Mouse (Mus musculus): ENCODE measurements around the gene Cfap77. TPM values are rescaled to one million over a fixed set of nuclear protein-coding genes. Genes with fewer than 3 reads are reported as not detected.
A peak's percentile ranks its signal among the peaks of the same experiment; 100 is the strongest.

Gene Cfap77
- polyA plus RNA-seq, 1 experiment from 2014 or later = 0.78 TPM

DNA sequence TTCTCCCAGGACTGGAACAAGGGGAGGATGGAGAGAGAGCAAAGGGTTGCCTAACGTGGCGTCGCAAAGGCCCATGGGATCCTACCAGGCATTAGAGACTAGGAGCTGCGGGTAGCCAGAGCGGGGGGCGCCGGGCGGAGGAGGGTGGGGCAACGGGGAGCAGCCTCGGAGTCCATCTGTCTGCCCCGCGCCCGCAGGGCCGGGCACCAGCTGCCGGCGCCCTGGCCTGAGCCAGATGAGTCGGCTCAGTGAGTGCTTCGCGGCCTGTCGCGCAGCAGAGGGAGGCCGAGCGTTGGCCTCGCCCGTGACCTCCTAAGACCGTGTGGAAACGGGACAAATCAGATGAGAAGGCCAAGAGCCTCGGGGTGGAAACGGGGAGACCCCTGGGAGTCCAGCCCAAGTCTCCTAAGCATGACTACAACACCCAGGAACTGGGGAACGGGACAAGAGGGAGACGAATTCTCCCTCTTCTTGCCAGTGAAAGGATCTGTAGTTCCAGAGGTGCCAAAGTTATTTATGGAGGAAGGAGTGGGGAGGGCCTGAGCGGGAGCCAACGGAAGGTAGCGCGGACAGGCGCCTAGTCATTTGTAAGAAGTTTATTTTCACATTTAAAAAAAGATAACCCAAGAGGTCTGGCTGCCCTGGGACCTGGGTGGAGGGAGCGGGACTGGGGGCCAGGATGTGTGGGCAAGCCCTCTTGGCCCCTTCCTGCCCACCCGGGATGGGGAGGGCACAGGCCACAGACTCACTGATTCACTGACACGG, 146.3 kb downstream of the Cfap77 start:
- WGBS = under 1% methylated on average over 36 of the region's 39 CpGs
- H3K4me1 ChIP-seq (replicated peaks) = peaks cover 18% of the 10 kb centered on the region
- peak; percentile 65 for ATAC-seq (ENCODE audit: low FRiP score, low read depth)
- H3K9ac ChIP-seq = no peak overlapping the region
- peaks cover 8% of the 10 kb centered on the region; the same call in 1 of the 2 replicates for H3K36me3 ChIP-seq
- H3K27ac ChIP-seq (replicated peaks) = peak overlapping the region; percentile 54
- H3K9me3 ChIP-seq = no peaks in the 10 kb centered on the region
- peaks cover 79% of the 10 kb centered on the region for H3K27me3 ChIP-seq
- peak overlapping the region; percentile 48 for H3K4me2 ChIP-seq
- H3K4me3 ChIP-seq = peak overlapping the region; percentile 34; the same call in 1 of the 2 replicates

DNA sequence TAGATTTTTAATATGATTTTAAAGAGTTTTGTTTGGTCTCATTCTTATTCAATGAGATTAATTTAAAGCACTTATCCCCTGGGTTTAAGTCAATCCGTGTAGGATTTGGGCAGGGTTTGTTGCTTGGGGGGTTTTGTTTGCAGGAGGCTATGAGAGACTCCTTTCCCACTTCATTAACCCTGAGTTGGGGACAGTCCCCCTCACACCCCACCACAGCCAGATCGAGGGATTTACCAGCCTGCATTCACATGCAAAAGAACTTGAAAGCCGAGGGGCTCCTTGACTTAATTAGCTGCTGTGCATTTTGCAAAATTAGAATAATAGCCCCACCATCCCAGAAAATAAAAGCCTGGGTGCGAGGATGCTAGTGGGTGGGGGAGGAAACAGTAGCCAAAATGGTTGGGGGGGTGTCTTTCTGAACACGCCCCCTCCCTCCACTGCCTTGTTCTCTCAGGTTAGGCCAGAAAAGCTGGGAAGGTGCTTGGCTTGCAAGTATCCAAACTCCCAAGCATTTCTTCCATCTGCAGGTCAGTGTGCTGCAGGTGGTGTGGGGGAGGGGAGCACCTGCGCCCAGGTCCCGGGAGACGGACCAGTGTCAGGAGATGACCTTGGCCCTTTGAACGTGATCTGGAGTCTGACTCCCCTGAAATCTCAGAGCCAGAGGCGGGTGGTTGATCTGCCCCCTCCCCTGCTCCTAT, 147.0 kb downstream of the Cfap77 start:
- Histone ChIP-seq H3K36me3 (peaks cover 8% of the 10 kb centered on the region; the same call in 1 of the 2 replicates), H3K27me3 (peaks cover 74% of the 10 kb centered on the region), H3K4me2 (peak overlapping the region; percentile 48), H3K4me1 (replicated peaks) (peaks cover 18% of the 10 kb centered on the region), H3K27ac (replicated peaks) (peak overlapping the region; percentile 54; the same call in 1 of the 2 replicates), H3K4me3 (0 out of 2 replicates have a peak overlapping the region, but pooled peaks have one; percentile 16), H3K9me3 (no peaks in the 10 kb centered on the region), H3K9ac (no peak overlapping the region)
- no peak for ATAC-seq (ENCODE audit: low FRiP score, low read depth)
- WGBS = 6% methylated on average over 10 of the region's 10 CpGs

DNA sequence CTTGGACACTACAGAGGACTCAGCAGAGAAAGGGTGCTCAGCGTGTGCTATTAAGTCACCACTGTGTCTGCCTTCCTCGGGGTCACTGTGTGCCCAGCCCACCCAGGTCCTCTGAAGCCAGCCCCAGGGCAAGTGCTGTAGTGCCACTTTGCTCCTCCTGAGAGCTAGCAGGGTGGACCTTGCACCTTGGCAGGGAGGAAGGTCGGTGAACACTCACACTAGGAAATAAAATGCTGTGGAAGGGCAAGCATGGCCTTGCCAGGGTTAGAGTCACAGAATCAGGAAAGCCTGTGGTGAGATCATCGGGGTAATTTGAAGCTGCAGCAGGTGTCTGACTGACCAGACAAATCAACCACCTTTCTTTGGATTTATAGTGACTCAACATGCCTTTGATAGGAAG, 149.3 kb downstream of the Cfap77 start:
- Histone ChIP-seq H3K4me1 (replicated peaks) (peaks cover 18% of the 10 kb centered on the region), H3K4me3 (no peak overlapping the region), H3K27me3 (peaks cover 66% of the 10 kb centered on the region), H3K9ac (no peak overlapping the region), H3K36me3 (peaks cover 12% of the 10 kb centered on the region), H3K9me3 (no peaks in the 10 kb centered on the region), H3K4me2 (no peak overlapping the region), H3K27ac (replicated peaks) (no peak overlapping the region)
- WGBS = 30% methylated on average over 4 of the region's 4 CpGs
- ATAC-seq (ENCODE audit: low FRiP score, low read depth) = no peak

DNA sequence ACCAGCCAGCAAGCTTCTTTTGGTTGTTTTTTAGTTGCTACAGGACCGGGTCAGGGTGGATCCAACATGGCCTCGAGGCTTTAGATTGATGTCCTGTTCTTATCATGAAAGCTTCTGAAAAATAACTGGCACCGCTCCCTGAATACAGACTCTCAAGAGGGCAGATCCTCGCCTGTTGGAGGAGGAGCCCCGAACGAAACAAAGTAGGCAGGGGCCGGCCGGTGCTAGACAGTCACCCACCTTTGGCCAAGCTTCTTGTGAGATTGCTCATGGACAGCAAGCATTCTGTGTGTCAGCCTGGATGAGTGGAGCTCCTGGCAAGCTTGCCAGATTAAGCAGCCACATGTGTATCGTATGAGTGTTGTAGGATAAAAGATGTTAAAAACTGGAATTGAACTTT, 150.1 kb downstream of the Cfap77 start:
- Histone ChIP-seq H3K4me3 (no peak overlapping the region), H3K27me3 (peaks cover 59% of the 10 kb centered on the region), H3K9ac (no peak overlapping the region), H3K4me2 (no peak overlapping the region), H3K4me1 (replicated peaks) (peaks cover 18% of the 10 kb centered on the region), H3K27ac (replicated peaks) (no peak overlapping the region), H3K36me3 (peaks cover 16% of the 10 kb centered on the region), H3K9me3 (no peaks in the 10 kb centered on the region)
- 61% methylated on average over 9 of the region's 9 CpGs for WGBS
- no peak for ATAC-seq (ENCODE audit: low FRiP score, low read depth)

DNA sequence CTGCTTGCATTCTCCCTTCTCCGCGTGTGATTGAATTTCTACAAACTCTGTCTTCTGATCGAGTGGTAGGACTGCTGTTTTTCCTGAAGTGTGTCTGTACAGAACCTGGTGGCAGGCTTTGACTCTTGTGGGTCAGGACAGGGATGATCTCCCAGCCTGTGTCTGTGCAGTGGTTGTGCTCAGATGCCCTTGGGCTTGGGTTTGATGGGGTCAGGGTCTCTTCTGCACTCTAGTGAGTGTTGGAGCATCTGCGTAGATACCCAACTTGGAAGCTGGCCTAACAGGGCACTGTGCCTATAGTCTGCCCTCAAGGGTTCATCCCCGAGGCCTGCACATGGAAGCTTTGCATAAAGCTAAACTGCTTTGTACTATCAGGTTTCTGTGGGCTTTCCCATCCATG, 151.0 kb downstream of the Cfap77 start:
- Histone ChIP-seq H3K36me3 (peaks cover 21% of the 10 kb centered on the region), H3K4me2 (no peak overlapping the region), H3K27me3 (peaks cover 50% of the 10 kb centered on the region), H3K4me1 (replicated peaks) (peaks cover 12% of the 10 kb centered on the region), H3K9me3 (no peaks in the 10 kb centered on the region), H3K27ac (replicated peaks) (no peak overlapping the region), H3K4me3 (no peak overlapping the region), H3K9ac (no peak overlapping the region)
- no peak for ATAC-seq (ENCODE audit: low FRiP score, low read depth)
- 83% methylated on average over 5 of the region's 5 CpGs for WGBS

GRCm38 (mm10) chr2:28902291-28902690, 152.6 kb downstream of the Cfap77 start:
- no peak overlapping the region for H3K9ac ChIP-seq
- H3K4me1 ChIP-seq (replicated peaks) = no peaks in the 10 kb centered on the region
- peaks cover 21% of the 10 kb centered on the region for H3K36me3 ChIP-seq
- 76% methylated on average over 8 of the region's 8 CpGs for WGBS
- H3K4me2 ChIP-seq = no peak overlapping the region
- no peak overlapping the region for H3K27ac ChIP-seq (replicated peaks)
- no peak overlapping the region for H3K4me3 ChIP-seq
- no peak for ATAC-seq (ENCODE audit: low FRiP score, low read depth)
- peaks cover 35% of the 10 kb centered on the region for H3K27me3 ChIP-seq
- H3K9me3 ChIP-seq = no peaks in the 10 kb centered on the region

GRCm38 (mm10) chr2:28897340-28897899, 157.4 kb downstream of the Cfap77 start:
- Histone ChIP-seq H3K27me3 (peaks cover 7% of the 10 kb centered on the region; the same call in 1 of the 2 replicates), H3K9me3 (no peaks in the 10 kb centered on the region), H3K9ac (no peak overlapping the region), H3K4me2 (no peak overlapping the region), H3K27ac (replicated peaks) (no peak overlapping the region), H3K4me3 (no peak overlapping the region), H3K36me3 (peaks cover 28% of the 10 kb centered on the region), H3K4me1 (replicated peaks) (no peaks in the 10 kb centered on the region)
- WGBS = 78% methylated on average over 4 of the region's 4 CpGs
- no peak for ATAC-seq (ENCODE audit: low FRiP score, low read depth)

- no peak for ATAC-seq (ENCODE audit: low FRiP score, low read depth)
- Histone ChIP-seq H3K27me3 (peaks cover 4% of the 10 kb centered on the region; the same call in 1 of the 2 replicates), H3K9me3 (no peaks in the 10 kb centered on the region), H3K4me3 (no peak overlapping the region), H3K36me3 (peaks cover 29% of the 10 kb centered on the region), H3K27ac (replicated peaks) (no peak overlapping the region), H3K4me2 (no peak overlapping the region), H3K4me1 (replicated peaks) (no peaks in the 10 kb centered on the region), H3K9ac (no peak overlapping the region)
- WGBS = 84% methylated on average over 7 of the region's 7 CpGs
These were observed 159.0 kb downstream of the Cfap77 start for GRCm38 (mm10) chr2:28895876-28896275.

- H3K27ac ChIP-seq (replicated peaks) = no peak overlapping the region
- no peak overlapping the region for H3K4me2 ChIP-seq
- peaks cover 24% of the 10 kb centered on the region for H3K36me3 ChIP-seq
- H3K27me3 ChIP-seq = no peaks in the 10 kb centered on the region
- H3K4me1 ChIP-seq (replicated peaks) = no peaks in the 10 kb centered on the region
- WGBS = 39% methylated on average over 6 of the region's 6 CpGs
- no peak overlapping the region for H3K4me3 ChIP-seq
- H3K9ac ChIP-seq = no peak overlapping the region
- no peak for ATAC-seq (ENCODE audit: low FRiP score, low read depth)
- H3K9me3 ChIP-seq = no peaks in the 10 kb centered on the region
These were observed 161.3 kb downstream of the Cfap77 start for GRCm38 (mm10) chr2:28893526-28893925.

GRCm38 (mm10) chr2:28892796-28893195, 162.1 kb downstream of the Cfap77 start:
- no peaks in the 10 kb centered on the region for H3K9me3 ChIP-seq
- no peak for ATAC-seq (ENCODE audit: low FRiP score, low read depth)
- no peak overlapping the region for H3K27ac ChIP-seq (replicated peaks)
- WGBS = 15% methylated on average over 1 of the region's 1 CpGs
- no peak overlapping the region for H3K4me2 ChIP-seq
- no peaks in the 10 kb centered on the region for H3K4me1 ChIP-seq (replicated peaks)
- H3K27me3 ChIP-seq = no peaks in the 10 kb centered on the region
- H3K9ac ChIP-seq = no peak overlapping the region
- H3K36me3 ChIP-seq = peaks cover 29% of the 10 kb centered on the region
- H3K4me3 ChIP-seq = no peak overlapping the region

DNA sequence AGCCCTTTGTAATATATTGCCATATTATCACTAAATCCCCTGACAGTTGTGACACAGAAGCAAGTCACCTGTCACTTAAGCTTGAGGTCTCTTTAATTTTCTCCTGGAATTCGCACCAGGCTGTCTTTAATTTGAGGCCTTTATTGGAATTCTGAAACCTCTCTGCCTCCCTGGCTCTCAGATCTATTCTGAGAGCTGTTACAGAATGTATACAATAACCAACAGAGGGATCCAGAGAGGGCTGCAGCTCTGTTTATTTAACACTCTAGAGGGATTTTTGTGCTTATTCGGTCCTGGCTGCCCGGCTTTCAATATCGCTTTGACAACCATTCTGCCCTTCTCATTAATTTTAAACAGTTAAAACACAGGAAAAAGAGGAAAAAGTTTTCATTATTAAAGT, 170.0 kb downstream of the Cfap77 start:
- no peak overlapping the region for H3K9ac ChIP-seq
- no peaks in the 10 kb centered on the region for H3K9me3 ChIP-seq
- no peak for ATAC-seq (ENCODE audit: low FRiP score, low read depth)
- no peak overlapping the region for H3K4me2 ChIP-seq
- peaks cover 30% of the 10 kb centered on the region for H3K36me3 ChIP-seq
- H3K4me1 ChIP-seq (replicated peaks) = no peaks in the 10 kb centered on the region
- H3K27me3 ChIP-seq = no peaks in the 10 kb centered on the region
- WGBS = 57% methylated on average over 4 of the region's 4 CpGs
- no peak overlapping the region for H3K4me3 ChIP-seq
- no peak overlapping the region for H3K27ac ChIP-seq (replicated peaks)

DNA sequence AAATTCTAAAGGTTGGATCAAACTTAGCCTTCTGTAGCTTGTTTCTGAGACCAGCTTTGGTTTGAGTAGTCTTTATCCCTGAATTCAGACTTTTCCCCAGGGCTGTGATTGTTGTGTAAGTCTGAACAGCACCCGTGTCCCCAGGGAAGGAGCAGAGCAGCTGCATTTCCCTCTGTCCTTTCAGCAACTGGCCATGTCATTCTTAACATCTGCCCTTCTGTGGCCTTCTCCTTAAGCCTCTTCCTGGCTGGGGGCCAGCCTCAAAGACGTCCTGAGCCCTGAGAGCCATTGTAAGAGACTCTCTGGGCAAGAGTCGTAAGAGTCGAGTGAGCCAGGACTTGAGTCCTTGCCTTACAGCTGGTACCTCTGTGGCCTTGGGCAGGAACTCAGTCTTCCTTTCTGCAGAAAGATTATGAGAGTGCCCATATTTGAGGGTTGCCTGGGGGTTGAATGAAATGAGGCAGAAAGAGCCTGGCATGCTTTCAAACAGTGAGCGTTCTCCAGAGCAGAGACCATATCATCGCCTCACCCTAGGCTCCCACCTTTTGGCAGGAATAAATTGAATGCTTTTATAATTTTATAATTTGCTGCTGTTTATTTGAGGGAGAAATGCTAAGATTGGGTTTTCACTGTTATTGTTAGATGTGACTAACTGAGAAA, 171.9 kb downstream of the Cfap77 start:
- ATAC-seq (ENCODE audit: low FRiP score, low read depth) = no peak
- Histone ChIP-seq H3K4me2 (no peak overlapping the region), H3K36me3 (peaks cover 23% of the 10 kb centered on the region), H3K27ac (replicated peaks) (no peak overlapping the region), H3K9me3 (no peaks in the 10 kb centered on the region), H3K4me1 (replicated peaks) (no peaks in the 10 kb centered on the region), H3K4me3 (no peak overlapping the region), H3K9ac (no peak overlapping the region), H3K27me3 (no peaks in the 10 kb centered on the region)
- 62% methylated on average over 6 of the region's 6 CpGs for WGBS
